Mouse (Mus musculus): ENCODE data around the gene Gdap1l1. TPM values are rescaled to one million over a fixed set of nuclear protein-coding genes. Genes with fewer than 3 reads are reported as not detected.
"Not testable (repeated sequence)": the region's sequence is repeated elsewhere in the genome, so short reads cannot be mapped to it uniquely, and the experiment has no call there.

Gdap1l1 gene
- polyA plus RNA-seq, 1 experiment from 2014 or later: 114 TPM

DNA sequence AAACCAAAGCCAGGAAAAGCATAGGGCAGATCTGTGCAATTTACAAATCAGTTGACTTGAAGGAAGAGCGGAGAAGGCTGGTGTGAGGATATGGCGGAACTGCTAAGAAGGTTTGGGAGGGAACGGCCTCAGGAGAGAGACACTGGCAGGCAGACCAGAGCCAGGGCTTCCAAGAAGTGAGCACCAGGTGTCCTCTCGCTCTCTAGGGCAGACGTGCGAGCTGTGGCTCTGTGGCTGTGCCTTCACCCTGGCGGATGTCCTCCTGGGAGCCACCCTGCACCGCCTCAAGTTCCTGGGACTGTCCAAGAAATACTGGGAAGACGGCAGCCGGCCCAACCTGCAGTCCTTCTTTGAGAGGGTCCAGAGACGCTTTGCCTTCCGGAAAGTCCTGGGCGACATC is 15.1 kb downstream of the Gdap1l1 start:
- Histone ChIP-seq H3K4me3 (replicated peaks) (no peak overlapping the region), H3K27ac (no peak overlapping the region), H3K9ac (replicated peaks) (no peak overlapping the region), H3K4me2 (replicated peaks) (no peak overlapping the region), H3K9me3 (no peaks in the 10 kb centered on the region), H3K4me1 (replicated peaks) (no peaks in the 10 kb centered on the region), H3K27me3 (peaks cover 2% of the 10 kb centered on the region; the same call in 1 of the 2 replicates), H3K36me3 (peaks cover 69% of the 10 kb centered on the region)
- ATAC-seq: no peak
- 92% methylated on average over 13 of the region's 13 CpGs for WGBS

- WGBS: 57% methylated on average over 27 of the region's 27 CpGs
- no peak overlapping the region for H3K27ac ChIP-seq
- peak; percentile 31; the same call in 1 of the 2 replicates for ATAC-seq
- H3K27me3 ChIP-seq: peaks cover 5% of the 10 kb centered on the region; the same call in 1 of the 2 replicates
- H3K36me3 ChIP-seq: peaks cover 20% of the 10 kb centered on the region
- H3K9me3 ChIP-seq: no peaks in the 10 kb centered on the region
- 0 out of 2 replicates have a peak overlapping the region, but pooled peaks have one; percentile 15 for H3K4me3 ChIP-seq (replicated peaks)
- no peak overlapping the region; the same call in 1 of the 2 replicates for H3K9ac ChIP-seq (replicated peaks)
- H3K4me2 ChIP-seq (replicated peaks): peak overlapping the region; percentile 28
- H3K4me1 ChIP-seq (replicated peaks): no peaks in the 10 kb centered on the region
Measured at GRCm38 (mm10) chr2:163458539-163459265, 20.4 kb downstream of the Gdap1l1 start.

DNA sequence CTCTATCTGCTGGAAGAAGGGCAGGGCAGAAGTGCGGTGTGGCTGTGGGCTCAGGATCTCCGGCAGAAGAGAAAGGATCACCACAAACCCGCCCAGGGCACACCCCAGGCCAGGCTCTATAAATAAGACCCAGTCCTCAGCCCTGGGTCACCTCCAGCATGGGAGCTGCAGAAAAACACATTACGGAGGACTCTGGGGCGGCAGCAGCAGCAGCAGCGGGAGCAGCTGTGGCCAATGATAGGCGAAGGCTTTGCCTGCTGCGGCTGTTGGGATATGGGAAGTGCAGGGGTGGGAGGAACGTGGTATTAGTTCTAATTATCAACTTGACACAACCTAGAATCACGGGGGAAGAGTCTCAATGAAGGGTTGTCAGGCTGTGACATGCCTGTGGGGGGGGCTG is 21.1 kb downstream of the Gdap1l1 start:
- Histone ChIP-seq H3K9me3 (no peaks in the 10 kb centered on the region), H3K4me2 (replicated peaks) (peak overlapping the region; percentile 28), H3K4me3 (replicated peaks) (0 out of 2 replicates have a peak overlapping the region, but pooled peaks have one; percentile 15), H3K27ac (no peak overlapping the region), H3K9ac (replicated peaks) (no peak overlapping the region; the same call in 1 of the 2 replicates), H3K36me3 (peaks cover 13% of the 10 kb centered on the region), H3K4me1 (replicated peaks) (no peaks in the 10 kb centered on the region), H3K27me3 (peaks cover 5% of the 10 kb centered on the region; the same call in 1 of the 2 replicates)
- ATAC-seq: peak; percentile 57; the same call in 1 of the 2 replicates
- WGBS: 46% methylated on average over 10 of the region's 10 CpGs

GRCm38 (mm10) chr2:163460622-163461021 is 22.3 kb downstream of the Gdap1l1 start:
- Histone ChIP-seq H3K36me3 (peaks cover 5% of the 10 kb centered on the region; the same call in 1 of the 2 replicates), H3K27me3 (peaks cover 5% of the 10 kb centered on the region; the same call in 1 of the 2 replicates), H3K27ac (no peak overlapping the region), H3K4me1 (replicated peaks) (no peaks in the 10 kb centered on the region), H3K9ac (replicated peaks) (no peak overlapping the region), H3K9me3 (no peaks in the 10 kb centered on the region), H3K4me2 (replicated peaks) (no peak overlapping the region), H3K4me3 (replicated peaks) (no peak overlapping the region)
- WGBS: 90% methylated on average over 8 of the region's 8 CpGs
- no peak for ATAC-seq

GRCm38 (mm10) chr2:163461307-163461706 is 23.0 kb downstream of the Gdap1l1 start:
- WGBS: 94% methylated on average over 9 of the region's 9 CpGs
- H3K9ac ChIP-seq (replicated peaks); H3K9me3 ChIP-seq; ATAC-seq; H3K27ac ChIP-seq; H3K27me3 ChIP-seq; H3K4me2 ChIP-seq (replicated peaks); H3K4me3 ChIP-seq (replicated peaks); H3K4me1 ChIP-seq (replicated peaks); H3K36me3 ChIP-seq: not testable (repeated sequence)

GRCm38 (mm10) chr2:163462386-163462785 is 24.1 kb downstream of the Gdap1l1 start:
- Histone ChIP-seq H3K9me3 (no peaks in the 10 kb centered on the region), H3K4me1 (replicated peaks) (no peaks in the 10 kb centered on the region), H3K36me3 (peaks cover 17% of the 10 kb centered on the region), H3K4me3 (replicated peaks) (no peak overlapping the region), H3K27me3 (peaks cover 5% of the 10 kb centered on the region; the same call in 1 of the 2 replicates), H3K4me2 (replicated peaks) (no peak overlapping the region), H3K9ac (replicated peaks) (no peak overlapping the region), H3K27ac (no peak overlapping the region)
- ATAC-seq: no peak
- WGBS: 77% methylated on average over 5 of the region's 5 CpGs

- Histone ChIP-seq H3K9me3 (no peaks in the 10 kb centered on the region), H3K4me3 (replicated peaks) (no peak overlapping the region), H3K4me2 (replicated peaks) (no peak overlapping the region), H3K9ac (replicated peaks) (no peak overlapping the region), H3K27ac (no peak overlapping the region), H3K4me1 (replicated peaks) (no peaks in the 10 kb centered on the region), H3K36me3 (peaks cover 20% of the 10 kb centered on the region), H3K27me3 (peaks cover 5% of the 10 kb centered on the region; the same call in 1 of the 2 replicates)
- no peak for ATAC-seq
- WGBS: 80% methylated on average over 11 of the region's 11 CpGs
Measured at GRCm38 (mm10) chr2:163462801-163463200, 24.5 kb downstream of the Gdap1l1 start.

- WGBS: 70% methylated on average over 10 of the region's 10 CpGs
- Histone ChIP-seq H3K9me3 (no peaks in the 10 kb centered on the region), H3K27me3 (peaks cover 3% of the 10 kb centered on the region; the same call in 1 of the 2 replicates), H3K27ac (no peak overlapping the region), H3K4me2 (replicated peaks) (no peak overlapping the region), H3K36me3 (peaks cover 25% of the 10 kb centered on the region), H3K4me3 (replicated peaks) (no peak overlapping the region), H3K4me1 (replicated peaks) (no peaks in the 10 kb centered on the region), H3K9ac (replicated peaks) (no peak overlapping the region)
- ATAC-seq: no peak
Measured at GRCm38 (mm10) chr2:163463251-163463769, 25.0 kb downstream of the Gdap1l1 start.

GRCm38 (mm10) chr2:163463998-163464397 is 25.7 kb downstream of the Gdap1l1 start:
- no peak overlapping the region for H3K27ac ChIP-seq
- no peak overlapping the region for H3K4me2 ChIP-seq (replicated peaks)
- no peaks in the 10 kb centered on the region for H3K4me1 ChIP-seq (replicated peaks)
- no peaks in the 10 kb centered on the region for H3K9me3 ChIP-seq
- H3K36me3 ChIP-seq: peaks cover 32% of the 10 kb centered on the region
- no peak for ATAC-seq
- no peak overlapping the region for H3K9ac ChIP-seq (replicated peaks)
- no peak overlapping the region for H3K4me3 ChIP-seq (replicated peaks)
- H3K27me3 ChIP-seq: no peaks in the 10 kb centered on the region
- WGBS: 89% methylated on average over 4 of the region's 4 CpGs

DNA sequence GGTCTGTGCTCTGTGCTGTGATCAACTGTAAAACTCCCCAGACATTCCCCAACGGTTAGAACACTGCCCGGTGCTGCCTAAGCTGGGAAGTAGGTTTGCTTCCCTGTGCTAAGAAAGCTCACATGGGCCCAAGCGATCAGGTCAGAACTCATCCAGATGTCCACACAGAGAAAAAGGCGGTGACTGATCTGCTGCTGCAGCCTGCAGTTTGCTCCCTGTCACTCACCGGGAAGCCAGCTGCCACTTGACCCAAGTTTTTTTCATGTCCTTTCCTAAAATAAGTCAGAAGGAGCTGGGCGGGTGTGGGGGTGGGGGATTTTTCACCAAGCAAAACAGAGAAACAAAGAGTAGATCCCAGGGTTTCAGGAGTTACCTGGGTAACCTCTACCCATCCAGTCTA is 26.3 kb downstream of the Gdap1l1 start:
- H3K9ac ChIP-seq (replicated peaks): no peak overlapping the region
- no peak overlapping the region for H3K27ac ChIP-seq
- H3K4me3 ChIP-seq (replicated peaks): no peak overlapping the region
- H3K36me3 ChIP-seq: peaks cover 38% of the 10 kb centered on the region
- no peak for ATAC-seq
- WGBS: 84% methylated on average over 6 of the region's 6 CpGs
- H3K4me2 ChIP-seq (replicated peaks): no peak overlapping the region
- no peaks in the 10 kb centered on the region for H3K9me3 ChIP-seq
- no peaks in the 10 kb centered on the region for H3K27me3 ChIP-seq
- H3K4me1 ChIP-seq (replicated peaks): no peaks in the 10 kb centered on the region

DNA sequence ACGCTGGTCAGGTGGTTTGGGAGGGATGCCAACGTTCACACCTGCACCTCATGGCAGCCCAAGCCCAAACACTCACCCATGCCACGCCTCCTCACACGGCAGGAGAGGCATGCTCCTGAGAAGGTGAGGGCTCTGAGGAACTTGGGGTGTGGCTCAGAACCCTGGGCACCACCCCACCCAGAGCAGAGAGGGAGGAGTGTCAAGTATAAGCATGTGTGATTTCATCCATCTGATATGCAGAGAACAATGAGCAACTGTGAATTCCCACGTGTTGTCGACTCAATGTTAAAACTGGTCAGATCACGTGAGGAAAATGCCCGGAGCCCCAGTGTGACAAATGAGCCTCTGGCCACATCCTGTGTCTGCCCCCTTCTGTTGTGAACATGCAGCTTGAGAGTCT is 28.5 kb downstream of the Gdap1l1 start:
- no peak for ATAC-seq
- peaks cover 41% of the 10 kb centered on the region for H3K36me3 ChIP-seq
- WGBS: 85% methylated on average over 8 of the region's 8 CpGs
- no peak overlapping the region for H3K9ac ChIP-seq (replicated peaks)
- no peak overlapping the region for H3K27ac ChIP-seq
- H3K9me3 ChIP-seq: no peaks in the 10 kb centered on the region
- peaks cover 9% of the 10 kb centered on the region for H3K4me1 ChIP-seq (replicated peaks)
- no peak overlapping the region for H3K4me2 ChIP-seq (replicated peaks)
- H3K27me3 ChIP-seq: no peaks in the 10 kb centered on the region
- H3K4me3 ChIP-seq (replicated peaks): no peak overlapping the region

DNA sequence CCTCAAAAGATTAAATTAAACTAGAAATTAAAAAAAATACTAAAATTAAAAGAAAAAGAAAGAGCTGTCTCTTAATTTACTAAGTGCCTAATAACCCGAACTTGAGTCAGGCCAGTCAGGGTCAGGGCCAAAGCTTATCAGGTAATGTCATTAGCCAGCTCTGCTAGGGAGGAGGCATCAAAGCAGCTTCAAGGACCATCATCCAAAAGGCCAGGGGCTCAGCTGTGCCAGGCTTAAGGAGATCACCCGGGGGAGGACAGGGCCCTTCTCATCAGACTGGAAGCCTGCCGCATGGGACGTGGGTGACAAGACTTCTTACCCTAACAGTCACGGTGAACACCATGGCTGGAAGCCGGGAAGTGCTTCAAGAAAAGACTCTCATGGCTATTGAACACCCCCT is 29.3 kb downstream of the Gdap1l1 start:
- Histone ChIP-seq H3K4me1 (replicated peaks) (peaks cover 12% of the 10 kb centered on the region), H3K27me3 (no peaks in the 10 kb centered on the region), H3K36me3 (peaks cover 41% of the 10 kb centered on the region), H3K9ac (replicated peaks) (no peak overlapping the region), H3K27ac (no peak overlapping the region), H3K4me2 (replicated peaks) (no peak overlapping the region), H3K4me3 (replicated peaks) (no peak overlapping the region), H3K9me3 (no peaks in the 10 kb centered on the region)
- no peak for ATAC-seq
- WGBS: 89% methylated on average over 6 of the region's 6 CpGs

Measured in midbrain, embryonic 13.5 days (tissue).